Mouse (Mus musculus) intestine, embryonic 15.5 days (tissue): ENCODE measurements around the gene Ap1s1. TPM values are rescaled to one million over a fixed set of nuclear protein-coding genes. Genes with fewer than 3 reads are reported as not detected.

Experiments
- ATAC-seq: fragments of 200-750 bp; cut with Nextera tagmentation; 2 replicates; pipeline ENCODE4 v1.8.0; 2017; ENCODE audit warnings: moderate TSS enrichment, moderate library complexity
- H3K27ac ChIP-seq: fragments of 300-500 bp; sonication (generic); 2 replicates; pipeline ENCODE4 v1.5.1; 2015; ENCODE audit warnings: mild to moderate bottlenecking, inconsistent platforms
- H3K27me3 ChIP-seq: fragments of 300-500 bp; sonication (generic); replicated peaks from 2 replicates; pipeline ENCODE4 v1.6.1; 2015; ENCODE audit warnings: inconsistent platforms
- H3K36me3 ChIP-seq: fragments of 300-500 bp; sonication (generic); 2 replicates; pipeline ENCODE4 v1.6.1; 2015; ENCODE audit warnings: inconsistent platforms
- H3K4me1 ChIP-seq: fragments of 300-500 bp; sonication (generic); replicated peaks from 2 replicates; pipeline ENCODE4 v1.6.1; 2015; ENCODE audit warnings: inconsistent platforms
- H3K4me2 ChIP-seq: fragments of 300-500 bp; sonication (generic); replicated peaks from 2 replicates; pipeline ENCODE4 v1.6.1; 2015; ENCODE audit warnings: mild to moderate bottlenecking, inconsistent platforms
- H3K4me3 ChIP-seq: fragments of 300-500 bp; sonication (generic); replicated peaks from 2 replicates; pipeline ENCODE4 v1.5.1; 2015; ENCODE audit warnings: inconsistent platforms
- H3K9ac ChIP-seq: fragments of 300-500 bp; sonication (generic); 2 replicates; pipeline ENCODE4 v1.6.1; 2015; ENCODE audit warnings: inconsistent platforms
- H3K9me3 ChIP-seq: fragments of 300-500 bp; sonication (generic); 2 replicates; pipeline ENCODE4 v1.6.1; 2016; ENCODE audit warnings: inconsistent platforms
- WGBS: fragments of 180-500 bp; shearing (Covaris S2); methylation state at CpG from one replicate; pipeline ENCODE4 v1.1.7; 2015; 5-methylcytosine and 5-hydroxymethylcytosine counted together
- polyA plus RNA-seq: library from polyadenylated mRNA; unstranded; fragments of >200 nt; fragmentation: Nextera tagmentation; extraction: Ambion mirVana; gene quantifications from 2 replicates; pipeline ENCODE4 v1.2.1, GENCODE M21; 2015

The Ap1s1 gene
- polyA plus RNA-seq, 1 experiment from 2014 or later, result 242 TPM

DNA sequence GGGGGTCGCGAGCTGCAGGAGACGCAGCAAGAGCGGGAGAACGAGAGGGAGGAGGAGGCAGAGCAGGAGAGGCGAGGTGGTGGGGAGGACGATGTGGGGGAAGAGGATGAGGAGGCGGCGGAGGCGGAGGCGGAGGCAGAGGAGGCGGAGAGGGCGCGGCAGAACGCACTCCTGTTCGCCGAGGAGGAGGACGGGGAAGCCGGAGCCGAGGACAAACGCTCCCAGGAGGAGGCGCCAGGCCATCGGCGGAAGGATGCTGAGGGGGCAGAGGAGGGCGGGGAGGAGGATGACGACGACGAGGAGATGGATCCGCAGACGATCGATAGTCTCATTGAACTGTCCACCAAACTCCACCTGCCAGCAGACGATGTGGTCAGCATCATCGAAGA, 13.9 kb downstream of the Ap1s1 start:
- Histone ChIP-seq H3K27me3 (peaks cover 47% of the 10 kb centered on the region), H3K36me3 (0 out of 2 replicates have a peak, but pooled peaks cover 3% of the 10 kb centered on the region), H3K27ac (no peak overlapping the region), H3K4me2 (peak overlapping the region; percentile 99), H3K9me3 (no peaks in the 10 kb centered on the region), H3K4me1 (peaks cover 34% of the 10 kb centered on the region), H3K9ac (no peak overlapping the region), H3K4me3 (peak overlapping the region; percentile 48)
- under 1% methylated on average over 33 of the region's 33 CpGs for WGBS
- no peak for ATAC-seq

DNA sequence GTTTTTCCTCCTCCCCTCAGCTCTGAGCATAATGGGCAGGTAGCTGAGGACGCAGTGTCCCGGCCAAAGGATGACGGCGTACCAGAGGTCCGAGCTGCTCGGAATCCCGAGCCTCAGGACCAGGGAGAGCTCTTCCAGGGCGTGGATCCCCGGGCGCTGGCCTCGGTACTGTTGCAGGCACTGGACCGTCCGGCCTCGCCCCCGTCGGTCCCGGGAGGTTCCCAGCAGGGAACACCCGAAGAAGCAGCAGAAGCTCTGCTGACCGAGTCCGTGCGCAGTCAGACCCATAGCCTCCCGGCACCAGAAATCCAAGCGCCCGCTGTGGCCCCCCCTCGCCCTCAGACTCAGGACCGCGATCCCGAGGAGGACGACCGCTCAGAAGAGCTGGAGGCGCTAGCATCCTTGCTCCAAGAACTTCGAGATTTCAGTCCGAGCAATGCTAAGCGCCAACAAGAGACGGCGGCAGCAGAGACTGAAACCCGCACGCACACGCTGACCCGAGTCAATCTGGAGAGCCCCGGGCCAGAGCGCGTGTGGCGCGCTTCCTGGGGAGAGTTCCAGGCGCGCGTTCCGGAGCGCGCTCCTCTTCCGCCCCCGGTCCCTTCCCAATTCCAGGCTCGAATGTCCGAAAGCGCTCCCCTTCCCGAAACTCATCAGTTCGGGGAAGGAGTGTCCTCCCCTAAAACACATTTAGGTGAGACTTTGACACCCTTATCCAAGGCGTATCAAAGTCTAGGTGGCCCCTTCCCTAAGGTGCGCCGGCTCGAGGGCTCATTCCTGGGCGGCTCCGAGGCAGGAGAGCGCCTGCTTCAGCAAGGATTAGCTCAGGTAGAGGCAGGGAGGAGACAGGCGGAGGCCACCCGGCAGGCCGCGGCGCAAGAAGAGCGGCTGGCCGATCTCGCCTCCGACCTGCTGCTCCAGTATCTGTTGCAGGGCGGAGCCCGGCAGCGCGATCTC, 14.6 kb downstream of the Ap1s1 start:
- Histone ChIP-seq H3K36me3 (0 out of 2 replicates have a peak, but pooled peaks cover 2% of the 10 kb centered on the region), H3K9ac (no peak overlapping the region), H3K4me1 (peaks cover 34% of the 10 kb centered on the region), H3K9me3 (no peaks in the 10 kb centered on the region), H3K4me3 (peak overlapping the region; percentile 48), H3K4me2 (peak overlapping the region; percentile 99), H3K27ac (no peak overlapping the region), H3K27me3 (peaks cover 54% of the 10 kb centered on the region)
- whole genome bisulfite sequencing, result 2% methylated on average over 78 of the region's 78 CpGs
- no peak for ATAC-seq

GRCm38 (mm10) chr5:137030416-137030810, 15.5 kb downstream of the Ap1s1 start:
- no peak overlapping the region; the same call in 1 of the 2 replicates for H3K4me3 ChIP-seq
- H3K9ac ChIP-seq, result no peak overlapping the region
- WGBS, result 17% methylated on average over 22 of the region's 22 CpGs
- H3K9me3 ChIP-seq, result no peaks in the 10 kb centered on the region
- peaks cover 63% of the 10 kb centered on the region for H3K27me3 ChIP-seq
- no peak overlapping the region for H3K27ac ChIP-seq
- H3K4me2 ChIP-seq, result peak overlapping the region; percentile 71
- ATAC-seq, result no peak
- H3K4me1 ChIP-seq, result peaks cover 34% of the 10 kb centered on the region
- H3K36me3 ChIP-seq, result no peaks in the 10 kb centered on the region

DNA sequence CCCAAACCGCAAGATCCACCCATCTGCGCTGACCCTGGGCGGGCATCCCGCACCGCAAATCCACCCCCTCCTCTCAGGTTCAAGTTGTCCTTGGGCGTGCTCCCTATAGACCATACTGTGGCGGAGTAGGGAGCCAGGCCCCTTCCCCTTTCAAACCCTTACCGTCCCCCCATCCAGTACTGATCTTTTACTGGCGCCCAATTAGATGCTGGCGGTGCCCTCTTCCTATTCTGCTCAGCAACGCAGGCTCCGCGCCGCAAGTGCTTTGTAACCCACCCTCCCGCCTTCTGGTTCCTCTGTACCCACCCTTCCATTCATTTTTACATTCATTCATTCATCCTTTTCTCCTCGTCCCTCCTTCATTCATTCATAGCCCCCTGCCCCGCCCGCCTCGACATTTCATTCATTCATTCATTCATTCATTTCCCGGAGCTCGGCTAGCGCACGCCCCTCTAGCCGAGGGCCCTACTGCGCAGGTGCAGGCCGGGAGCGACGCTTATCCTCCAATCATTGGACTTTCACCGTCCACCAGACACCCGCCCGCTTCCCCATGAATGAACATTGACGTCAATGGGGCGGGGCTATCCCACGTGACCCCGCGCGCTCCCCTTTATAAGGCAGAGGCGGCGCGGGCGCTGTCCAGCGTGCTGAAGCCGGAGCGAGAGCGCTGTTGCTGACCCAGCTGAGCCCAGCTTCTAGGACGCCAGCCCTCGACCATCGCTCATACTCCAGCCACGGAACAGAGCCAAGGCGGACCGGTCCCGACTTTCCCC, 16.1 kb downstream of the Ap1s1 start:
- ATAC-seq, result peak; percentile 75
- Histone ChIP-seq H3K4me2 (peak overlapping the region; percentile 71), H3K9ac (no peak overlapping the region; the same call in 1 of the 2 replicates), H3K9me3 (no peaks in the 10 kb centered on the region), H3K27ac (no peak overlapping the region), H3K27me3 (peaks cover 69% of the 10 kb centered on the region), H3K36me3 (no peaks in the 10 kb centered on the region), H3K4me1 (peaks cover 34% of the 10 kb centered on the region), H3K4me3 (peak overlapping the region; percentile 30)
- WGBS, result under 1% methylated on average over 52 of the region's 52 CpGs

- H3K9ac ChIP-seq, result no peak overlapping the region; the same call in 1 of the 2 replicates
- H3K4me1 ChIP-seq, result peaks cover 34% of the 10 kb centered on the region
- peak overlapping the region; percentile 71 for H3K4me2 ChIP-seq
- no peaks in the 10 kb centered on the region for H3K36me3 ChIP-seq
- peaks cover 75% of the 10 kb centered on the region for H3K27me3 ChIP-seq
- peak overlapping the region; percentile 30 for H3K4me3 ChIP-seq
- under 1% methylated on average over 8 of the region's 8 CpGs for WGBS
- no peak overlapping the region for H3K27ac ChIP-seq
- no peak for ATAC-seq
- H3K9me3 ChIP-seq, result no peaks in the 10 kb centered on the region
Measured at GRCm38 (mm10) chr5:137029273-137029585, 16.7 kb downstream of the Ap1s1 start.

DNA sequence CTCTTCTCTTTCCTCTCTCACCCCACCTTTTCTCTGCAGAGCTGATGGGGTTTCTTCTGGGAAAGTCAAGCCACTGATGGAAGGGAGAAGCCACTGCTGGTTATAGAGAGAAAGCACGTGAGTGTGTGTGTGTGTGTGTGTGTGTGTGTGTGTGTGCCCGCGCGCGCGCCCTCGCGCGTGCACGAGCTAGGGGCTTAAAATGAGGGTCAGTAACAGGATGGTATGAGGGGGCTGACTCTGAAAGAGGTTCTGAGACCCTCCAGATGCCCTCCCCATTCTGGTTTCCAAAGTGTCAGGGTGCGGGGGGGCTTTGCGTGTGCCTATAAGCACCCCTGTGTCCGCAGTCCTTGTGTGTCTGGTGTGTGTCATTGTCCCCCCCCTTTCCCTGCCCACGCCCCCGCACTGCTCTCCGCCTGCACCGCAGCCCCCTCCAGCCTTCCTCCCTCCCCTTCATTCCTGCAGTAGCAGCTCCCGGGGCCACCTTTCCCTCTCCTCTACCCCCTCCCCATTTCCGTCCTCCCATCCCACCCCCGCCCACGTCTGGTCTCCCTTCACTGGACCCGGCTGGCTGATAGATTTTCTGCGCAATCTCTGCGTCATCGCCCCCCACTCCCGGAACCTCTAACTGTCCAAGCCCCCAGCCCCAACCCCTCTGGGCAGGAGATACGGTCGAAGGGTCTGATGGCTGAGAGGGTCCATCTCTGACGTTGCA, 17.2 kb downstream of the Ap1s1 start:
- WGBS, result 4% methylated on average over 26 of the region's 29 CpGs
- no peaks in the 10 kb centered on the region for H3K9me3 ChIP-seq
- peaks cover 34% of the 10 kb centered on the region for H3K4me1 ChIP-seq
- peak overlapping the region; percentile 71; the same call in 1 of the 2 replicates for H3K4me2 ChIP-seq
- no peak overlapping the region for H3K27ac ChIP-seq
- ATAC-seq, result no peak
- H3K9ac ChIP-seq, result no peak overlapping the region
- H3K4me3 ChIP-seq, result no peak overlapping the region
- peaks cover 79% of the 10 kb centered on the region for H3K27me3 ChIP-seq
- no peaks in the 10 kb centered on the region for H3K36me3 ChIP-seq

DNA sequence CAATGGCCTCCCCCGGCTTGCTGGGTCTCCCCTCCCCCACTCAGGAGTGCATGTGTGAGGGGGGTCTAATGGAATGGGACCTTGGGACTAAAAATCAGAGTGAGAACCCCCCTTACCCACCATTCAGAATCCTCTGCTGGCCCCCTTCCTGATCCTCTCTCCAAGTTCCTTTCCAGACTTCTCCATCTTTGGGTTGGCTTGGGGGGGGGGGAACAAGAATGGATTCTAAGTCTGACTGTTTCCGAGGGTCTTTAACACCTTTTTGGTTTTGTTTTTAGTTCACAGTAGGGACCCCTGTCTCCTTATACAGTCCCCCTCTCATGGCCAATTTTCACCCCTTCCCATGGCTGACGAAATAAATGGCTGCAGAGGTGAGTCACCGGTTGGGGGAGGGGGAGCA, 19.8 kb downstream of the Ap1s1 start, which contains the start of gene Vgf:
Gene Vgf (plus strand): TSS at position 301 of the 400 bp plus-strand sequence.
- H3K27me3 ChIP-seq, result peaks cover 66% of the 10 kb centered on the region
- H3K27ac ChIP-seq, result no peak within 1 kb of the TSS
- H3K4me3 ChIP-seq, result 0 out of 2 replicates have a peak within 1 kb of the TSS, but pooled peaks have one; percentile 16
- H3K36me3 ChIP-seq, result no peaks in the 10 kb centered on the region
- peaks cover 16% of the 10 kb centered on the region for H3K4me1 ChIP-seq
- ATAC-seq, result no peak
- H3K9me3 ChIP-seq, result no peaks in the 10 kb centered on the region
- 23% methylated on average over 4 of the region's 4 CpGs for WGBS
- no peak within 1 kb of the TSS for H3K9ac ChIP-seq
- 0 out of 2 replicates have a peak within 1 kb of the TSS, but pooled peaks have one; percentile 15 for H3K4me2 ChIP-seq

DNA sequence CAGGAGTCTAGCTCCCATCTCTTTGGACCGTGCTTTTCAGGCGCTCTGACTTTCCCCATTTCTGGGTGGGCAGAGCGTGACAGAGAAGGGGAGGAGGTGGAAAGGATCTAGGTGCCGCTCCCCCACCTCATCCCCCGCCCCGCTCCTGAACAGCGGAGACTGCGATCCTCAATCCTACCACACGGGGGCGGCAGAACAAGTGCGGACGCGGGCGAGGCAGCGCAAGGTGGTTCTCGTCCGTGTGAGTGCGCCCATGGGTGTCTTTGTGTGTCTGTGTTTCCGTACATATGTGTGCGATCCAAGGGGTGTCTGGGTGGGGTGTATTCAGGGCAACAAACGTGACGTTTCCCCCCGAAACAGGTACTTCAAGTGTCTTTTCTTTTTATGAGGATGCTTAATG, 20.8 kb downstream of the Ap1s1 start:
- Histone ChIP-seq H3K4me1 (peaks cover 8% of the 10 kb centered on the region; the same call in 1 of the 2 replicates), H3K4me3 (0 out of 2 replicates have a peak overlapping the region, but pooled peaks have one; percentile 16), H3K27me3 (peaks cover 61% of the 10 kb centered on the region), H3K36me3 (no peaks in the 10 kb centered on the region), H3K27ac (no peak overlapping the region), H3K4me2 (0 out of 2 replicates have a peak overlapping the region, but pooled peaks have one; percentile 15), H3K9me3 (no peaks in the 10 kb centered on the region), H3K9ac (no peak overlapping the region)
- ATAC-seq, result peak; percentile 26; the same call in 1 of the 2 replicates
- WGBS, result under 1% methylated on average over 23 of the region's 23 CpGs

DNA sequence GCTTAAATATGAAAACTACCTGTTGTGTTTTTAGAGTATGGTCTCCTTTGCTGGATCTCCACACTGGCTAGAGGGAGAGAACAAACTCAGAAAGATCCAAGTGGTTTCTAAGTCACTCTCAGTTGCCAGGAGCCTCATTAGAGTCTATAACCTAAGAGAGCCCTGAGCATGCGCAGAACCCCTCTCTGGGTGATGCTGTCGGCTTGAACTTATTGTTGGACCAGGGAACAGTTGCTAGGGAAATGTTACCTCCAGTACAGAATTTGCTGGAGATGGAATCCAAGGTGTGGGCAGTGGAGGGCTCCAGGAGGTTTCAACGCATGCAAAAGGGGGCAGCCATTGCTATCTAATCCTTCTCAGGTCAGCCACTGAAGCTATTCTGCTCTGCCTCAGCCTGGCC, 21.6 kb downstream of the Ap1s1 start:
- Histone ChIP-seq H3K4me1 (peaks cover 3% of the 10 kb centered on the region; the same call in 1 of the 2 replicates), H3K9me3 (no peaks in the 10 kb centered on the region), H3K36me3 (no peaks in the 10 kb centered on the region), H3K4me2 (no peak overlapping the region), H3K27ac (no peak overlapping the region), H3K4me3 (no peak overlapping the region), H3K27me3 (peaks cover 56% of the 10 kb centered on the region), H3K9ac (no peak overlapping the region)
- 57% methylated on average over 3 of the region's 3 CpGs for WGBS
- ATAC-seq, result no peak

GRCm38 (mm10) chr5:137015913-137016312, 30.0 kb downstream of the Ap1s1 start:
- H3K36me3 ChIP-seq, result no peaks in the 10 kb centered on the region
- no peak overlapping the region for H3K9ac ChIP-seq
- WGBS, result 85% methylated on average over 3 of the region's 3 CpGs
- H3K4me1 ChIP-seq, result no peaks in the 10 kb centered on the region
- H3K4me2 ChIP-seq, result no peak overlapping the region
- H3K27me3 ChIP-seq, result 0 out of 2 replicates have a peak, but pooled peaks cover 3% of the 10 kb centered on the region
- no peaks in the 10 kb centered on the region for H3K9me3 ChIP-seq
- H3K4me3 ChIP-seq, result no peak overlapping the region
- H3K27ac ChIP-seq, result no peak overlapping the region
- no peak for ATAC-seq

DNA sequence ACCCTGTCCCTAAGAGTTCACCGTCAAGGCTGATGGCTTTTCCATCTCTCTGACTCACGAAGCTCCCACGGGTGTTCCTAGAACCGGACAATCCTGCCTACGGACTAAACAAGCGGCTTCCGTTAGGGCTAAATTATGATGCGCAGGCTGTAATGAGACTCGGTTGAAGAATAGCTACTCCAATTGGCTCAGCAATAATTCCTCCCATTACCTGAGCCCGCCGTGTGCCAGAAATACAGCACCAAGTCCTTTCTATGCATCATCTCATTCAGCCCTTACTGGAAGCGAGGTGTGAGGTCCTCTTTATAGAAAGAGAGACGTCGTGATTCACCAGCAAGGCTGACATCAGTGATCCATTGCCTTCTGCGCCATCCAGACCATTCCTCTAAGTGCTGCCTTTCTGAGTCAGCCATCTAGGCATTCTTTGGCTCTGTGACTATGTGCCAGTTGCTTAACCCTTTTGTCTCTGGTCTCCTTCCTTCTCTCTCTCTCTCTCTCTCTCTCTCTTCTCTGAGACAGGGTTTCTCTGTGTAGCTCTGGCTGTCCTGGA, 33.5 kb downstream of the Ap1s1 start:
- no peak overlapping the region for H3K27ac ChIP-seq
- H3K4me2 ChIP-seq, result no peak overlapping the region
- no peak for ATAC-seq
- 71% methylated on average over 15 of the region's 15 CpGs for WGBS
- H3K27me3 ChIP-seq, result 0 out of 2 replicates have a peak, but pooled peaks cover 2% of the 10 kb centered on the region
- H3K36me3 ChIP-seq, result no peaks in the 10 kb centered on the region
- no peak overlapping the region for H3K9ac ChIP-seq
- no peaks in the 10 kb centered on the region for H3K9me3 ChIP-seq
- no peaks in the 10 kb centered on the region for H3K4me1 ChIP-seq
- no peak overlapping the region for H3K4me3 ChIP-seq
